Mouse (Mus musculus) erythroblast, embryonic 14.5 days (primary cell): Measurements from ENCODE around the gene A630095N17Rik.

Experiments used
- GATA1 ChIP-seq: IDR thresholded peaks from 2 replicates; pipeline ENCODE4 v1.6.1; 2012; ENCODE audit warnings: low read length, inconsistent platforms, mixed read lengths
- TAL1 ChIP-seq: IDR thresholded peaks from 3 replicates; pipeline ENCODE4 v1.6.1; 2012; ENCODE audit warnings: low read length, inconsistent platforms, mixed read lengths

GRCm38 (mm10) chr1:75180741-75181140, 51.2 kb downstream of the A630095N17Rik start:
- no peak for TF ChIP-seq GATA1
- no peak for TF ChIP-seq TAL1
